Mouse (Mus musculus) c-Kit-positive CD71-negative TER-119-negative erythroid progenitor cells, embryonic 14.5 days (primary cell): Measurements from ENCODE around the gene Snd1.

Source experiments
- DNase-seq: peaks from one replicate; pipeline ENCODE4 v3.0.0-alpha.2; 2013; ENCODE audit warnings: low read depth

The Snd1 gene

GRCm38 (mm10) chr6:28635531-28636348, 160.8 kb downstream of the Snd1 start:
- DNase-seq: no peak

- no peak for DNase-seq
These were observed 165.1 kb downstream of the Snd1 start for GRCm38 (mm10) chr6:28640088-28640487.

GRCm38 (mm10) chr6:28642909-28643308, 168.0 kb downstream of the Snd1 start:
- DNase-seq: no peak

GRCm38 (mm10) chr6:28645231-28645630, 170.3 kb downstream of the Snd1 start:
- no peak for DNase-seq

GRCm38 (mm10) chr6:28656511-28656910, 181.6 kb downstream of the Snd1 start:
- no peak for DNase-seq

- DNase-seq: no peak
These were observed 188.1 kb downstream of the Snd1 start for GRCm38 (mm10) chr6:28663004-28663403.

- DNase-seq: no peak
These were observed 188.7 kb downstream of the Snd1 start for GRCm38 (mm10) chr6:28663670-28664069.

- DNase-seq: no peak
These were observed 189.8 kb downstream of the Snd1 start for GRCm38 (mm10) chr6:28664716-28665115.

- DNase-seq: no peak
These were observed 192.6 kb downstream of the Snd1 start for GRCm38 (mm10) chr6:28667586-28667985.

- DNase-seq: no peak
These were observed 194.3 kb downstream of the Snd1 start for GRCm38 (mm10) chr6:28669251-28669650.

- no peak for DNase-seq
These were observed 197.4 kb downstream of the Snd1 start for GRCm38 (mm10) chr6:28672388-28672787.

GRCm38 (mm10) chr6:28674686-28675085, 199.7 kb downstream of the Snd1 start:
- DNase-seq: no peak

- DNase-seq: no peak
These were observed 204.0 kb downstream of the Snd1 start for GRCm38 (mm10) chr6:28678896-28679295.

- DNase-seq: no peak
These were observed 205.6 kb downstream of the Snd1 start for GRCm38 (mm10) chr6:28680537-28680936.

GRCm38 (mm10) chr6:28681521-28682457, 206.8 kb downstream of the Snd1 start:
- no peak for DNase-seq

GRCm38 (mm10) chr6:28685052-28685451, 210.1 kb downstream of the Snd1 start:
- DNase-seq: no peak

GRCm38 (mm10) chr6:28685745-28686144, 210.8 kb downstream of the Snd1 start:
- no peak for DNase-seq

- no peak for DNase-seq
These were observed 212.8 kb downstream of the Snd1 start for GRCm38 (mm10) chr6:28687776-28688175.

GRCm38 (mm10) chr6:28692659-28693058, 217.7 kb downstream of the Snd1 start:
- DNase-seq: no peak

- DNase-seq: no peak
These were observed 222.3 kb downstream of the Snd1 start for GRCm38 (mm10) chr6:28697214-28697613.

GRCm38 (mm10) chr6:28704612-28705011, 229.7 kb downstream of the Snd1 start:
- DNase-seq: no peak

GRCm38 (mm10) chr6:28705384-28706107, 230.6 kb downstream of the Snd1 start:
- no peak for DNase-seq
